Mouse (Mus musculus) brain, embryonic 14.5 days (tissue): Measurements from ENCODE around the gene Brwd1. TPM values are rescaled to one million over a fixed set of nuclear protein-coding genes. Genes with fewer than 3 reads are reported as not detected.

Experiments
- DNase-seq: peaks from one replicate; pipeline ENCODE4 v3.0.0-alpha.2; 2011; ENCODE audit warnings: low read depth
- CTCF ChIP-seq: fragments of 200-500 bp; IDR thresholded peaks from 2 replicates; pipeline ENCODE4 v1.5.1; 2012; ENCODE audit warnings: inconsistent platforms, mild to moderate bottlenecking, moderate library complexity, borderline replicate concordance; ENCODE audit not compliant: insufficient read depth, insufficient read length; ENCODE audit errors: extremely low read depth
- POLR2A ChIP-seq: fragments of 200-500 bp; IDR thresholded peaks from 2 replicates; pipeline ENCODE4 v1.6.1; 2012; ENCODE audit warnings: mild to moderate bottlenecking, inconsistent platforms, borderline replicate concordance; ENCODE audit not compliant: poor library complexity, insufficient read depth, insufficient read length, severe bottlenecking; ENCODE audit errors: extremely low read depth
- polyA plus RNA-seq: library from polyadenylated mRNA; depleted of rRNA; stranded (reverse); fragments of >200 nt; gene quantifications from 2 replicates; pipeline ENCODE4 v1.2.3, GENCODE M21; 2012; rRNA removed

The Brwd1 gene
- polyA plus RNA-seq, 1 experiment: 181 TPM

- DNase-seq: no peak
- TF ChIP-seq CTCF (no peak), POLR2A (no peak)
Observed at GRCm38 (mm10) chr16:95958080-95958479, 124.2 kb downstream of the Brwd1 start.

DNA sequence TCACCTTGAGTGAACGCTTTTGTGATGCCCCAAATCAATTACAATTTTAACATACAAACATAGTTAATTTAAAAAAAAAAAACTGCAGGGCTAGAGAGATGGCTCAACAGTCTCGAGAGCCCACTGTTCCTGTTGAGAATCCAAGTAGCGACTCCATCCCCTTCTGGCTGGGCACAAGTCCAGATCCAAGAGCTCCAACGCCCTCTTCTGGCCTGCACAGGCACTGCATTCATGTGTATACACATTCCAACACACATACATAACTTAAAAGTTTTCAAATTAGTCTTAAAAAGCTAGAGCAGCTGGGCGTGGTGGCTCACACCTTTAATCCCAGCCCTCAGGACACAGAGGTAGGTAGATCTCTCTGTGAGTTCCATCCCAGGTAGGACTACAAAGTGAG, 125.7 kb downstream of the Brwd1 start:
- TF ChIP-seq CTCF: peak; percentile 31; the same call in 1 of the 2 replicates
- no peak for TF ChIP-seq POLR2A
- no peak for DNase-seq

- TF ChIP-seq POLR2A (no peak), CTCF (no peak)
- DNase-seq: no peak
Observed at GRCm38 (mm10) chr16:95955716-95956346, 126.5 kb downstream of the Brwd1 start.

- DNase-seq: no peak
- no peak for TF ChIP-seq POLR2A
- no peak for TF ChIP-seq CTCF
Observed at GRCm38 (mm10) chr16:95954341-95954740, 128.0 kb downstream of the Brwd1 start.

GRCm38 (mm10) chr16:95953159-95953650, 129.1 kb downstream of the Brwd1 start:
- DNase-seq: no peak
- TF ChIP-seq POLR2A (no peak), CTCF (no peak)

DNA sequence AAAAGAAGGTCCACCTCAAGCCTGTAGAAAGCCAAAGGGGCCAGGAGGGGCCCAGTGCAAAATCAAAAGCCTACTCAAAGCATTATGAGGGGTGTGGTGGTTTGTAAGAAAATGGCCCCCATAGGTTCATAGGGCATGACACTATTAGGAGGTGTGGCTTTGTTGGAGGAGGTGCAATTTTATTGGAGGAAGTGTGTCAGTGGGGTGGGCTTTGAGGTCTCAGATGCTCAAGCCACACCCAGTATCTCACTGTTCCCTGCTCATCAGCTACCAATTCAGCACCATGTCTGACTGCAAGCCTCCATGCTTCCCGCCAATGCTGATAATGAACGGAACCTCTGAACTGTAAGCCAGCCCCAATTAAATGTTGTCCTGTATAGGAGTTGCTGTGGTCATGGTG, 130.9 kb downstream of the Brwd1 start:
- TF ChIP-seq POLR2A (no peak), CTCF (no peak)

GRCm38 (mm10) chr16:95945389-95946311, 136.7 kb downstream of the Brwd1 start:
- DNase-seq: peak; percentile 90
- peak; percentile 92 for TF ChIP-seq CTCF
- no peak for TF ChIP-seq POLR2A

More for the DNA sequence above, 130.9 kb downstream of the Brwd1 start:
- no peak for DNase-seq

DNA sequence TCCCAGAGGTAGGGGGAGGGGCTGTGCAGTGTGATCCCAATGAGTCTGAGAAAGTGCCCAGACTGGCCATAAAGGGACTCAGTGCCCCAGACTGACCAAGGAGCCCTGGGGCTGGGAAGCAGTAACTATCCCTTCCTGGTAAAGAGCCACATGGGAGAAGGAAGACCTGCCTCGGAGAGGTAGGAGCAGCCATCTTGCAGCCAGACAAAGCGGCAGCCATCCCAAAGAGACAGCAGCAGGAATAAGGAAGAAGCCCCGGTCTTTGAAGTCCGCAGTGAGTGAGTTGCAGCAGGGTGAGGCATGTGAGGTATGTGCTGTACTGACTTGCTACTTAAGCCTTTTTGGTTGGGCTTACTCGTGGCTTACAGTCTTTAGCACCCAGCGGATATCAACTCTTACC, 139.1 kb downstream of the Brwd1 start:
- no peak for DNase-seq
- TF ChIP-seq POLR2A: no peak
- no peak for TF ChIP-seq CTCF

Other genes with a start within 250 kb of the Brwd1 start
- 43.5 and 48.8 TPM in 2 replicates for gene Psmg1, start 91.6 kb downstream of the Brwd1 start, polyA plus RNA-seq
- gene Hmgn1, start 45.2 kb upstream of the Brwd1 start, polyA plus RNA-seq: 280 and 336 TPM in 2 replicates
- 151 and 176 TPM in 2 replicates for gene Wrb, start 62.9 kb upstream of the Brwd1 start, polyA plus RNA-seq
- gene Lca5l, start 109.7 kb upstream of the Brwd1 start, polyA plus RNA-seq: 1.4 and 2.8 TPM in 2 replicates
- gene Sh3bgr, start 117.9 kb upstream of the Brwd1 start, polyA plus RNA-seq: 1.0 and 2.9 TPM in 2 replicates
- gene B3galt5, start 153.3 kb upstream of the Brwd1 start, polyA plus RNA-seq: 1.4 and 2.8 TPM in 2 replicates